Mouse (Mus musculus) limb, embryonic 11.5 days (tissue): ENCODE results near the gene Gm11939. TPM values are rescaled to one million over a fixed set of nuclear protein-coding genes. Genes with fewer than 3 reads are reported as not detected.
"Not testable (repeated sequence)": the region's sequence is repeated elsewhere in the genome, so short reads cannot be mapped to it uniquely, and the experiment has no call there.

Source experiments
- ATAC-seq: fragments of 200-750 bp; cut with Nextera tagmentation; 2 replicates; pipeline ENCODE4 v1.8.0; 2017; ENCODE audit warnings: low read depth; ENCODE audit not compliant: insufficient number of reproducible peaks, low FRiP score, low TSS enrichment
- DNase-seq: peaks from one replicate; pipeline ENCODE4 v3.0.0-alpha.2; 2015; ENCODE audit warnings: low spot score
- H3K27ac ChIP-seq: fragments of 300-500 bp; sonication (generic); replicated peaks from 2 replicates; pipeline ENCODE4 v1.5.1; 2014; ENCODE audit warnings: low read depth, mild to moderate bottlenecking, low read length
- H3K27me3 ChIP-seq: fragments of 300-500 bp; sonication (generic); 2 replicates; pipeline ENCODE4 v1.6.1; 2014; ENCODE audit warnings: mild to moderate bottlenecking, low read length, mixed read lengths; ENCODE audit not compliant: control insufficient read depth, insufficient read depth
- H3K36me3 ChIP-seq: fragments of 300-500 bp; sonication (generic); 2 replicates; pipeline ENCODE4 v1.6.1; 2014; ENCODE audit warnings: mild to moderate bottlenecking, low read length, moderate library complexity, mixed read lengths; ENCODE audit not compliant: control insufficient read depth, insufficient read depth
- H3K4me1 ChIP-seq: fragments of 300-500 bp; sonication (generic); 2 replicates; pipeline ENCODE4 v1.6.1; 2014; ENCODE audit warnings: low read length, mixed read lengths; ENCODE audit not compliant: control insufficient read depth, insufficient read depth
- H3K4me2 ChIP-seq: fragments of 300-500 bp; sonication (generic); 2 replicates; pipeline ENCODE4 v1.6.1; 2014; ENCODE audit warnings: low read depth, mild to moderate bottlenecking, moderate library complexity; ENCODE audit not compliant: severe bottlenecking
- H3K4me3 ChIP-seq: fragments of 300-500 bp; sonication (generic); 2 replicates; pipeline ENCODE4 v1.5.1; 2014; ENCODE audit warnings: low read depth, low read length
- H3K9ac ChIP-seq: fragments of 300-500 bp; sonication (generic); 2 replicates; pipeline ENCODE4 v1.6.1; 2014; ENCODE audit warnings: mild to moderate bottlenecking, low read length
- H3K9me3 ChIP-seq: fragments of 300-500 bp; sonication (generic); 2 replicates; pipeline ENCODE4 v1.6.1; 2016; ENCODE audit warnings: low read length; ENCODE audit not compliant: control insufficient read depth
- WGBS: fragments of 180-500 bp; shearing (Covaris S2); extraction: QIAGEN DNeasy Blood & Tissue Kit; methylation state at CpG from one replicate; pipeline ENCODE4 v1.1.7; 2014; 5-methylcytosine and 5-hydroxymethylcytosine counted together
- polyA plus RNA-seq: library from polyadenylated mRNA; unstranded; fragments of >200 nt; fragmentation: Nextera tagmentation; extraction: Ambion mirVana; gene quantifications from 2 replicates; pipeline ENCODE4 v1.2.1, GENCODE M21; 2014

The Gm11939 gene
- not detected in 2 replicates for polyA plus RNA-seq

DNA sequence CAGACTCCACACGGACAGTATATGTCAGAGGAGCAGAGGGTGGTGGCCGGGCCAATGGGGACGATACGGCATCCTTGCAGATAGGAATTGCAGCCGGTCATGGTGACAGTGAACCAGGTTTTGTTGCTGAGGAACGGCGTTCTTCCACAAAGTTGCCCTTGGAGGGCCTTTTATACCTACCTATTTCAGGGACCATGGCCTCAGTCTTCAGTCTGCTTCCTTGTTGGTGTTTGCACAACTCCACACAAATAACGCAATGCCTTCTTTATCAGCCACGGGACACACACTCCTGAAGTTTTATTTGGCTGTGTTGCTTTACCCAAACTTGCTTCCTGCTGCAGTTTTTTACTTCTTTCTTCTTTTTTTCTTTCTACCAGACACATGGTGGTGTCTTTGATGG lies at the start of gene Gm11939:
Gm11939 (minus strand) TSS at position 101 of the 400 bp plus-strand sequence.
- H3K9ac ChIP-seq, result no peak within 1 kb of the TSS
- DNase-seq, result no peak
- no peaks in the 10 kb centered on the region for H3K36me3 ChIP-seq
- 93% methylated on average over 9 of the region's 9 CpGs for WGBS
- H3K4me1 ChIP-seq, result no peaks in the 10 kb centered on the region
- H3K27me3 ChIP-seq, result no peaks in the 10 kb centered on the region
- H3K4me2 ChIP-seq, result no peak within 1 kb of the TSS
- no peak for ATAC-seq
- H3K27ac ChIP-seq, result no peak within 1 kb of the TSS
- H3K4me3 ChIP-seq, result no peak within 1 kb of the TSS
- no peaks in the 10 kb centered on the region for H3K9me3 ChIP-seq

DNA sequence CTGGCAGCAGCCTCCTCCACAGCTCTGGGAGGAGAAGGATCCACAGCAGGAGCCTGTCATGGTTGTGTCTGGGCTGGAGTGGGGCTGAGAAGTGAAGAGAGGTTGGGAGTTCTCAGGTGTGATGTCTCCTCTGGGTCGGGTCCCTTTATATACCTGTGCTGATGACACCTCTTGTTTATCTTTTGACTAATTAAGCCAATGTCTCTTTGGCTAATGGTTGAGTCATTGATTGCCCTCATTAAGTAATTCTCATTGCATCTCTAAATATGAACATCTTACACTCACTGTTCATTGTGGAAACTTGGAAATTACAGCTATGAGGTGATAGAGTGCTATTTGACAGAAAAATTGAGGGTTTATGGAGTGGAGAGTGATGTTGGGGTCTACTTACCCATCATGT lies 43.9 kb upstream of the Gm11939 start, which contains the start of gene Gm11938:
Gm11938 (minus strand) TSS at position 101 of the 400 bp plus-strand sequence.
- not testable (repeated sequence) for H3K4me3 ChIP-seq, H3K4me2 ChIP-seq, H3K27me3 ChIP-seq, H3K27ac ChIP-seq, H3K4me1 ChIP-seq, ATAC-seq, H3K36me3 ChIP-seq, H3K9ac ChIP-seq, H3K9me3 ChIP-seq, DNase-seq
- WGBS, result 45% methylated on average over 1 of the region's 1 CpGs

DNA sequence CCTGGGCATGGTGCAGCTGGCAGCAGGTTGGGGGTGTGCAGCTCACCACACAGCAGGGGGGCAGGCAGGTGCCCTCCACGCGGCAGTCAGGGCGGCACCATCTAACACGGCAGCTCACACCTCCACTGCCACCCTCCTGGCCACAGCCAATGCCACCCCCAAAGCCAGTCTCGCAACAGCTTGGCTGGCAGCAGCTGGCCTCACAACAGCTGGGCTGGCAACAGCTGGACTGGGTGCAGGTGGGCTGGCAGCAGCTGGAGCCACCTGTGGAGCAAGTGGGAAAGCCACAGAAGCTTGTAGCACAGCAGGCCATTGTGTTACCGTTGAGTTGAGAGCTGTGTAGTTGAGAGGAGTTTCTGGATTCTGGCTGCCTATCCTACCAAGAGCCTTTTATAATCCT lies 38.5 kb upstream of the Gm11939 start, which contains the start of gene Krtap9-3:
Krtap9-3 (minus strand) TSS at position 364 of the 400 bp plus-strand sequence.
- not testable (repeated sequence) for H3K27ac ChIP-seq, H3K36me3 ChIP-seq, H3K9me3 ChIP-seq, H3K4me3 ChIP-seq, H3K4me2 ChIP-seq, H3K9ac ChIP-seq, DNase-seq, H3K27me3 ChIP-seq, ATAC-seq, H3K4me1 ChIP-seq
- 80% methylated on average over 3 of the region's 6 CpGs for WGBS

DNA sequence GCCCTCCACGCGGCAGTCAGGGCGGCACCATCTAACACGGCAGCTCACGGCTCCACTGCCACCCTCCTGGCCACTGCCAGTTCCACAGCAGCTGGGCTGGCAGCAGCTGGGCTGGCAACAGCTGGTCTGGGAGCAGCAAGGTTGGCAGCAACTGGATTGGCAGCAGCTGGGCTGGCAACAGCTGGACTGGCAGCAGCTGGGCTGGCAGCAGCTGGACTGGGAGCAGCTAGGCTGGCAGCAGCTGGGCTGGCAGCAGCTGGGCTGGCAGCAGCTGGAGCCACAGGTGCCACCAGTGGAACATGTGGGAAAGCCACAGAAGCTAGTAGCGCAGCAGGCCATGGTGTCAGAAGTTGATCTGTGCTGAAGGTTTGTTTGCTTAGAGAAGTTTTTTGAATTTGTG lies 31.7 kb upstream of the Gm11939 start, which contains the start of gene Krtap1-3:
Krtap1-3 (minus strand) TSS at position 359 of the 400 bp plus-strand sequence.
- no peaks in the 10 kb centered on the region for H3K4me1 ChIP-seq
- H3K4me2 ChIP-seq, result no peak within 1 kb of the TSS
- ATAC-seq (no peak), DNase-seq (no peak)
- H3K27ac ChIP-seq, result no peak within 1 kb of the TSS
- WGBS, result 83% methylated on average over 6 of the region's 6 CpGs
- H3K9ac ChIP-seq, result no peak within 1 kb of the TSS
- H3K4me3 ChIP-seq, result no peak within 1 kb of the TSS
- no peaks in the 10 kb centered on the region for H3K27me3 ChIP-seq
- H3K36me3 ChIP-seq, result no peaks in the 10 kb centered on the region
- H3K9me3 ChIP-seq, result no peaks in the 10 kb centered on the region

GRCm38 (mm10) chr11:99585096-99585495 lies 25.8 kb upstream of the Gm11939 start:
- no peak overlapping the region for H3K27ac ChIP-seq
- no peak overlapping the region for H3K9ac ChIP-seq
- no peaks in the 10 kb centered on the region for H3K36me3 ChIP-seq
- 89% methylated on average over 7 of the region's 7 CpGs for WGBS
- H3K9me3 ChIP-seq, result no peaks in the 10 kb centered on the region
- H3K4me2 ChIP-seq, result no peak overlapping the region
- no peak overlapping the region for H3K4me3 ChIP-seq
- no peaks in the 10 kb centered on the region for H3K27me3 ChIP-seq
- H3K4me1 ChIP-seq, result no peaks in the 10 kb centered on the region
- DNase-seq (no peak), ATAC-seq (no peak)

GRCm38 (mm10) chr11:99583245-99583704 lies 24.0 kb upstream of the Gm11939 start, which contains the start of gene Krtap1-4:
TSS of gene Krtap1-4 (minus strand) at chr11:99583654.
- Histone ChIP-seq H3K4me3 (no peak within 1 kb of the TSS), H3K9me3 (no peaks in the 10 kb centered on the region), H3K27ac (no peak within 1 kb of the TSS), H3K4me2 (no peak within 1 kb of the TSS), H3K4me1 (no peaks in the 10 kb centered on the region), H3K36me3 (no peaks in the 10 kb centered on the region), H3K9ac (no peak within 1 kb of the TSS), H3K27me3 (no peaks in the 10 kb centered on the region)
- DNase-seq (peak; percentile 20), ATAC-seq (no peak)
- 65% methylated on average over 5 of the region's 5 CpGs for WGBS

DNA sequence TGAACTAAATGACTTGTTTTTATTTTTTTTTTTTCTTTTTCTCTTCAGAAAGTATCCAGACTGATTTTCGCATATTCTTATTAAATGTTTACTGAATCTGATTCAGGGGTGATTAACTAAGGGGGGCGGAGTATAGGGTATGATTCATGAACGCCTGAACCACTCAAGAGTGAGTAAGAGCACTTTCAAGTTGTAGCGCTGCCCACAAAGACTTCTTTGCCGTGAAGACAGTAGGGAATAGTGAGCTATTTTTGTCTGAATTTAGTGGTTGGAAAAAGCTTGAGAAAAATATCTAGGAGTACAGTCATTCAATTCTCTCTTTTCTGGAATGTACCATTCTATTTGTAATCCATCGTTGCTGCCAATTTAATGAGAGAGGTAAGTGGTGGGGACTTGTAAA lies 22.3 kb upstream of the Gm11939 start:
- ATAC-seq (no peak), DNase-seq (no peak)
- 89% methylated on average over 6 of the region's 6 CpGs for WGBS
- Histone ChIP-seq H3K4me2 (no peak overlapping the region), H3K4me1 (no peaks in the 10 kb centered on the region), H3K9ac (no peak overlapping the region), H3K36me3 (no peaks in the 10 kb centered on the region), H3K27ac (no peak overlapping the region), H3K27me3 (no peaks in the 10 kb centered on the region), H3K4me3 (no peak overlapping the region), H3K9me3 (no peaks in the 10 kb centered on the region)

DNA sequence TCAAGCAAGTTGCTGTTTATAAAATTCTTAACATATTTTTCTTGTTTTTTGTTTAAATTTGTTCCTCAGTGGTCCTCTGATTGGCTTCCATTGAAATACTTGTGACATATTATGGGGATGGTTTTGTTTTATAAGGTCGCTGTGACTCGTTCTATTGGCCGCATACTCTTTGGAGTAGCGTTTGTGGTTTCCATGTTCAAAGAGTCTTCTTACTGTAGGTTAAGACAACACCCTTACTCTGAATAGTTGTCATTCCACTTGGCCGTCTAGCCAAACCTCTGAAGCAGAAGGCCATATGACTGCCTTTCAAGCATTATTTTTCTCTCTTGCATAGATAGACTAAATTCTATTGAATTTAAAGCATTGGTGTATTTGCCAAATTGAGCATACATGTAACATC lies 21.8 kb upstream of the Gm11939 start:
- H3K9me3 ChIP-seq, result no peaks in the 10 kb centered on the region
- ATAC-seq (no peak), DNase-seq (no peak)
- no peaks in the 10 kb centered on the region for H3K4me1 ChIP-seq
- 94% methylated on average over 5 of the region's 5 CpGs for WGBS
- H3K27me3 ChIP-seq, result no peaks in the 10 kb centered on the region
- H3K4me3 ChIP-seq, result no peak overlapping the region
- H3K36me3 ChIP-seq, result no peaks in the 10 kb centered on the region
- no peak overlapping the region for H3K4me2 ChIP-seq
- H3K27ac ChIP-seq, result no peak overlapping the region
- no peak overlapping the region for H3K9ac ChIP-seq

- H3K9ac ChIP-seq, result no peak within 1 kb of the TSS
- H3K4me2 ChIP-seq, result no peak within 1 kb of the TSS
- ATAC-seq (no peak), DNase-seq (no peak)
- H3K4me1 ChIP-seq, result no peaks in the 10 kb centered on the region
- no peaks in the 10 kb centered on the region for H3K27me3 ChIP-seq
- no peaks in the 10 kb centered on the region for H3K36me3 ChIP-seq
- H3K4me3 ChIP-seq, result no peak within 1 kb of the TSS
- WGBS, result 77% methylated on average over 6 of the region's 6 CpGs
- no peak within 1 kb of the TSS for H3K27ac ChIP-seq
- H3K9me3 ChIP-seq, result no peaks in the 10 kb centered on the region
Measured at GRCm38 (mm10) chr11:99580636-99581035, 21.4 kb upstream of the Gm11939 start, which contains the start of gene Krtap1-5. TSS of gene Krtap1-5 (minus strand) at chr11:99581016.
